Mouse (Mus musculus) MEL-GATA-1-ER (cell line): Measurements from ENCODE around the gene Tmem176a.

ENCODE experiments used
- DNase-seq: peaks from one replicate; pipeline ENCODE4 v3.0.0-alpha.2; 2012; ENCODE audit warnings: low read depth; ENCODE audit errors: extremely low read depth

The Tmem176a gene

GRCm38 (mm10) chr6:48894203-48894602 is 53.5 kb downstream of the Tmem176a start:
- peak; percentile 78 for DNase-seq

- no peak for DNase-seq
Observed at GRCm38 (mm10) chr6:48894938-48895818, 54.5 kb downstream of the Tmem176a start.

GRCm38 (mm10) chr6:48895941-48896340 is 55.2 kb downstream of the Tmem176a start:
- no peak for DNase-seq
